In genomic region chr13:95973368-95973958, GRCm38 (mm10) we compare ENCODE assay signal across 8 mouse cellular contexts.
DNase-seq lines count a peak whose midpoint lies in the region; ATAC-seq and TF ChIP-seq lines count a peak whose summit lies in the region.

No protein-coding gene starts in this region.

- no peak overlapping the region for H3K27ac ChIP-seq in embryonic facial prominence, embryonic 11.5 days (replicated peaks; ENCODE audit: low read depth, low read length)
- H3K27ac ChIP-seq in heart, adult 2 months = no peak overlapping the region
- no peak overlapping the region for H3K27ac ChIP-seq in kidney, adult 2 months (ENCODE audit: insufficient read depth, low read depth, low read length)
- H3K27ac ChIP-seq in liver, embryonic 14.5 days = no peak overlapping the region
- H3K27ac ChIP-seq in neural tube, embryonic 11.5 days (ENCODE audit: low read depth, low read length) = no peak overlapping the region
- no peak overlapping the region for H3K27ac ChIP-seq in stomach, postnatal 0 days (replicated peaks)

- ATAC-seq in embryonic facial prominence, embryonic 11.5 days (replicated peaks; ENCODE audit: insufficient number of reproducible peaks, low FRiP score, low TSS enrichment, low read depth) = peak; percentile 71; the same call in 1 of the 2 replicates
- ATAC-seq in liver, embryonic 14.5 days (ENCODE audit: insufficient read depth) = peak; percentile 45
- ATAC-seq in neural tube, embryonic 11.5 days (ENCODE audit: insufficient read depth, low FRiP score, low TSS enrichment) = peak; percentile 63
- peak; percentile 81 for ATAC-seq in stomach, postnatal 0 days (ENCODE audit: low FRiP score, low TSS enrichment)

- H3K4me2 ChIP-seq in embryonic facial prominence, embryonic 11.5 days (ENCODE audit: low read depth, low read length) = no peak overlapping the region
- H3K4me2 ChIP-seq in liver, embryonic 14.5 days (ENCODE audit: low read depth) = no peak overlapping the region
- no peak overlapping the region for H3K4me2 ChIP-seq in neural tube, embryonic 11.5 days (ENCODE audit: low read depth)
- no peak overlapping the region for H3K4me2 ChIP-seq in stomach, postnatal 0 days (replicated peaks; ENCODE audit: low read depth)

- no peak overlapping the region for H3K4me3 ChIP-seq in embryonic facial prominence, embryonic 11.5 days (ENCODE audit: low read depth, low read length)
- H3K4me3 ChIP-seq in heart, adult 2 months = no peak overlapping the region
- no peak overlapping the region for H3K4me3 ChIP-seq in kidney, adult 2 months (ENCODE audit: insufficient read depth, low read depth, low read length)
- no peak overlapping the region for H3K4me3 ChIP-seq in liver, embryonic 14.5 days (ENCODE audit: insufficient read depth in 1 of 2, low read depth in 2 of 2, low read length in 2 of 2)
- H3K4me3 ChIP-seq in neural tube, embryonic 11.5 days (ENCODE audit: low read depth, low read length) = no peak overlapping the region
- H3K4me3 ChIP-seq in stomach, postnatal 0 days (ENCODE audit: low read depth, low read length) = no peak overlapping the region

- intact Hi-C loops in heart, adult 2 months (cut with DNase I) = no loop called here

- no peaks in the 10 kb centered on the region for H3K36me3 ChIP-seq in embryonic facial prominence, embryonic 11.5 days (replicated peaks; ENCODE audit: control insufficient read depth, insufficient read depth, low read depth, low read length)
- no peaks in the 10 kb centered on the region for H3K36me3 ChIP-seq in heart, adult 2 months (ENCODE audit: control insufficient read depth, insufficient read depth, low read length)
- H3K36me3 ChIP-seq in kidney, adult 2 months (ENCODE audit: control insufficient read depth, insufficient read depth, low read length) = no peaks in the 10 kb centered on the region
- H3K36me3 ChIP-seq in liver, embryonic 14.5 days (replicated peaks; ENCODE audit: control insufficient read depth, insufficient read depth, low read depth) = no peaks in the 10 kb centered on the region
- no peaks in the 10 kb centered on the region for H3K36me3 ChIP-seq in neural tube, embryonic 11.5 days (ENCODE audit: control insufficient read depth, insufficient read depth, low read length)
- no peaks in the 10 kb centered on the region for H3K36me3 ChIP-seq in stomach, postnatal 0 days (ENCODE audit: control insufficient read depth, insufficient read depth, low read length)

- peak; percentile 76 for DNase-seq in 416B (ENCODE audit: low read depth)
- peak; percentile 69 for DNase-seq in adrenal gland, adult 8-10 months
- DNase-seq in embryonic facial prominence, embryonic 11.5 days (ENCODE audit: low spot score) = peak; percentile 78
- DNase-seq in heart, adult 2 months = peak; percentile 73 to 78
- DNase-seq in kidney, adult 2 months = peak; percentile 84
- no peak for DNase-seq in liver, embryonic 14.5 days (ENCODE audit: low read depth in 3 of 3, low spot score in 3 of 3)
- DNase-seq in neural tube, embryonic 11.5 days (ENCODE audit: low spot score) = peak; percentile 82
- DNase-seq in stomach, postnatal 0 days (ENCODE audit: low spot score) = peak; percentile 84

- H3K4me1 ChIP-seq in embryonic facial prominence, embryonic 11.5 days (ENCODE audit: control insufficient read depth, insufficient read depth, low read length) = no peaks in the 10 kb centered on the region
- H3K4me1 ChIP-seq in heart, adult 2 months (ENCODE audit: control insufficient read depth, insufficient read depth, low read length) = no peaks in the 10 kb centered on the region
- no peaks in the 10 kb centered on the region for H3K4me1 ChIP-seq in kidney, adult 2 months (ENCODE audit: control insufficient read depth, insufficient read depth, low read length)
- peaks cover under 1% of the 10 kb centered on the region in 2 experiments; a peak in 2 of 4 replicates for H3K4me1 ChIP-seq in liver, embryonic 14.5 days (replicated peaks; ENCODE audit: control insufficient read depth in 2 of 2, insufficient read depth in 2 of 2, low read length in 1 of 2)
- no peaks in the 10 kb centered on the region for H3K4me1 ChIP-seq in neural tube, embryonic 11.5 days (ENCODE audit: control insufficient read depth, insufficient read depth, low read length)
- H3K4me1 ChIP-seq in stomach, postnatal 0 days (replicated peaks; ENCODE audit: control insufficient read depth, insufficient read depth) = no peaks in the 10 kb centered on the region

- WGBS in embryonic facial prominence, embryonic 11.5 days = 56% methylated on average over 11 of the region's 11 CpGs
- whole genome bisulfite sequencing in heart, adult 2 months = 46% methylated on average over 11 of the region's 11 CpGs
- 49% methylated on average over 11 of the region's 11 CpGs for WGBS in kidney, adult 2 months
- WGBS in liver, embryonic 14.5 days (ENCODE audit: insufficient replicate concordance) = 40% methylated on average over 11 of the region's 11 CpGs
- whole genome bisulfite sequencing in neural tube, embryonic 11.5 days = 53% methylated on average over 11 of the region's 11 CpGs
- WGBS in stomach, postnatal 0 days = 48% methylated on average over 11 of the region's 11 CpGs

- H3K79me2 ChIP-seq in heart, adult 2 months (replicated peaks; ENCODE audit: control insufficient read depth, insufficient read depth, low read length) = no peaks in the 10 kb centered on the region

- H3K9me3 ChIP-seq in embryonic facial prominence, embryonic 11.5 days (replicated peaks; ENCODE audit: control insufficient read depth, low read length) = no peaks in the 10 kb centered on the region
- H3K9me3 ChIP-seq in liver, embryonic 14.5 days (ENCODE audit: control insufficient read depth, low read length) = no peaks in the 10 kb centered on the region
- H3K9me3 ChIP-seq in neural tube, embryonic 11.5 days (ENCODE audit: control insufficient read depth, low read length) = no peaks in the 10 kb centered on the region
- no peaks in the 10 kb centered on the region for H3K9me3 ChIP-seq in stomach, postnatal 0 days (ENCODE audit: control insufficient read depth, low read length)

- peak; percentile 87 for TF ChIP-seq CTCF in heart, adult 2 months (IDR thresholded peaks at IDR 0.05)
- peak; percentile 99; the same call in 1 of the 2 replicates for TF ChIP-seq CTCF in kidney, adult 2 months (conservative IDR thresholded peaks at IDR 0.05; ENCODE audit: insufficient read depth, insufficient read length, low read depth, low read length)
- peak; percentile 98 for TF ChIP-seq CTCF in liver, embryonic 14.5 days (IDR thresholded peaks at IDR 0.05; ENCODE audit: low read depth)
- peak; percentile 96 for TF ChIP-seq CTCF in stomach, postnatal 0 days (IDR thresholded peaks at IDR 0.05; ENCODE audit: low read depth)

- no peaks in the 10 kb centered on the region for H3K27me3 ChIP-seq in embryonic facial prominence, embryonic 11.5 days (ENCODE audit: control insufficient read depth, insufficient read depth, low read length)
- no peaks in the 10 kb centered on the region for H3K27me3 ChIP-seq in heart, adult 2 months (ENCODE audit: control insufficient read depth, insufficient read depth, low read length)
- H3K27me3 ChIP-seq in kidney, adult 2 months (replicated peaks; ENCODE audit: control insufficient read depth, insufficient read depth, low read length) = no peaks in the 10 kb centered on the region
- no peaks in the 10 kb centered on the region for H3K27me3 ChIP-seq in liver, embryonic 14.5 days (ENCODE audit: control insufficient read depth, insufficient read depth, low read length)
- no peaks in the 10 kb centered on the region for H3K27me3 ChIP-seq in neural tube, embryonic 11.5 days (ENCODE audit: control insufficient read depth, insufficient read depth, low read length)
- H3K27me3 ChIP-seq in stomach, postnatal 0 days (ENCODE audit: control insufficient read depth, insufficient read depth, low read length) = no peaks in the 10 kb centered on the region

- TF ChIP-seq POLR2A in heart, adult 2 months (IDR thresholded peaks at IDR 0.05; ENCODE audit: insufficient read depth, low read depth, low read length) = no peak
- no peak for TF ChIP-seq POLR2A in kidney, adult 2 months (IDR thresholded peaks at IDR 0.05; ENCODE audit: low read depth, low read length)

- TF ChIP-seq EP300 in heart, adult 2 months (IDR thresholded peaks at IDR 0.05; ENCODE audit: insufficient read depth, low read depth, low read length) = peak; percentile 48; the same call in 1 of the 2 replicates
- TF ChIP-seq EP300 in liver, embryonic 14.5 days (IDR thresholded peaks at IDR 0.05; ENCODE audit: low read depth) = no peak
- no peak for TF ChIP-seq EP300 in stomach, postnatal 0 days (optimal IDR thresholded peaks at IDR 0.05)

- H3K9ac ChIP-seq in embryonic facial prominence, embryonic 11.5 days (replicated peaks; ENCODE audit: low read length) = no peak overlapping the region
- H3K9ac ChIP-seq in heart, adult 2 months (ENCODE audit: low read depth, low read length) = no peak overlapping the region
- no peak overlapping the region for H3K9ac ChIP-seq in liver, embryonic 14.5 days (replicated peaks)
- no peak overlapping the region for H3K9ac ChIP-seq in neural tube, embryonic 11.5 days (ENCODE audit: low read length)
- no peak overlapping the region for H3K9ac ChIP-seq in stomach, postnatal 0 days (ENCODE audit: low read length)

Comparison
In these comparisons a context has a peak if more than half of its experiments do, and no peak if none do; other contexts are left out.
1. DNase-seq: peak in 416B (single experiment), adrenal gland, adult 8-10 months (single experiment), embryonic facial prominence, embryonic 11.5 days (single experiment), heart, adult 2 months (2 of 2), kidney, adult 2 months (single experiment), neural tube, embryonic 11.5 days (single experiment) and stomach, postnatal 0 days (single experiment); none in liver, embryonic 14.5 days (0 of 3).
2. Peak in every context shown above with its lines, with median percentiles within 50 percentile points of each other: ATAC-seq and CTCF ChIP-seq.